Mouse (Mus musculus) midbrain, embryonic 12.5 days (tissue): ENCODE measurements at regions not wholly inside any gene's neighbourhood (a gene's known extent, or its start where the extent isn't known, plus 50 kb on each side); places are given as distances from the start of the nearest gene placed in this dataset.

Experiments used
- ATAC-seq: fragments of 200-750 bp; cut with Nextera tagmentation; 2 replicates; pipeline ENCODE4 v1.8.0; 2017; ENCODE audit warnings: low read depth, moderate TSS enrichment, moderate library complexity; ENCODE audit not compliant: low FRiP score
- H3K27ac ChIP-seq: fragments of 300-500 bp; sonication (generic); replicated peaks from 2 replicates; pipeline ENCODE4 v1.5.1; 2016; ENCODE audit warnings: mild to moderate bottlenecking
- H3K27me3 ChIP-seq: fragments of 300-500 bp; sonication (generic); 2 replicates; pipeline ENCODE4 v1.6.1; 2016; ENCODE audit warnings: mild to moderate bottlenecking
- H3K36me3 ChIP-seq: fragments of 300-500 bp; sonication (generic); 2 replicates; pipeline ENCODE4 v1.6.1; 2016
- H3K4me1 ChIP-seq: fragments of 300-500 bp; sonication (generic); 2 replicates; pipeline ENCODE4 v1.6.1; 2016
- H3K4me2 ChIP-seq: fragments of 300-500 bp; sonication (generic); replicated peaks from 2 replicates; pipeline ENCODE4 v1.6.1; 2016; ENCODE audit warnings: mild to moderate bottlenecking, moderate library complexity
- H3K4me3 ChIP-seq: fragments of 300-500 bp; sonication (generic); 2 replicates; pipeline ENCODE4 v1.5.1; 2016; ENCODE audit warnings: mild to moderate bottlenecking
- H3K9ac ChIP-seq: fragments of 300-500 bp; sonication (generic); replicated peaks from 2 replicates; pipeline ENCODE4 v1.6.1; 2016; ENCODE audit warnings: mild to moderate bottlenecking, moderate library complexity
- H3K9me3 ChIP-seq: fragments of 300-500 bp; sonication (generic); 2 replicates; pipeline ENCODE4 v1.6.1; 2016; ENCODE audit warnings: mild to moderate bottlenecking
- WGBS: fragments of 180-500 bp; shearing (Covaris S2); methylation state at CpG from one replicate; pipeline ENCODE4 v1.1.7; 2016; 5-methylcytosine and 5-hydroxymethylcytosine counted together

- H3K36me3 ChIP-seq: no peaks in the 10 kb centered on the region
- H3K9me3 ChIP-seq: no peaks in the 10 kb centered on the region
- H3K4me1 ChIP-seq: no peaks in the 10 kb centered on the region
- no peak overlapping the region for H3K27ac ChIP-seq
- H3K9ac ChIP-seq: no peak overlapping the region
- 80% methylated on average over 14 of the region's 14 CpGs for WGBS
- no peaks in the 10 kb centered on the region for H3K27me3 ChIP-seq
- no peak overlapping the region for H3K4me3 ChIP-seq
- H3K4me2 ChIP-seq: no peak overlapping the region
- ATAC-seq: no peak
Measured at GRCm38 (mm10) chr16:64145687-64146535, 281.9 kb upstream of the Epha3 start.
